Mouse (Mus musculus): ENCODE measurements around the gene Clp1.

The Clp1 gene

DNA sequence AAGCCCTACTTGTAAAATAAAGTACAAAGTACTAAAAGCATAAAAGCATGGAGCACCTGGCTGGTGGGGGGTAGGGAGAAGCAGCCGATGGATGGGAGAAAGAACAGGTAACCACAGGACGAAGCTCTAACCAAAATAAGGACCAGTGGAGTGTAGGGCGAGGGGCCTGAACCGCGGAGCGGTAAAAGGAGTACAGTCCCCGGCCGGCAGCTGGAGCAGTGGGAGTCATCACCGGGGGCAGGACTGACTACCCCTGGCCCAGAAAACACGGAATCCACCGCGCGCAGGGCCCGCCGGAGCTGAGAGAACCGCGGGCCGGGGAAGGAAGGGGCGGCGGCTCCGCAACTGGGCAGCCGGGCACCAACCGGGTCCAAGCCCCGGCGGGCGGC lies 12.7 kb downstream of the Clp1 start:
- DNase-seq (ENCODE audit: low read depth, low spot score) = no peak

DNA sequence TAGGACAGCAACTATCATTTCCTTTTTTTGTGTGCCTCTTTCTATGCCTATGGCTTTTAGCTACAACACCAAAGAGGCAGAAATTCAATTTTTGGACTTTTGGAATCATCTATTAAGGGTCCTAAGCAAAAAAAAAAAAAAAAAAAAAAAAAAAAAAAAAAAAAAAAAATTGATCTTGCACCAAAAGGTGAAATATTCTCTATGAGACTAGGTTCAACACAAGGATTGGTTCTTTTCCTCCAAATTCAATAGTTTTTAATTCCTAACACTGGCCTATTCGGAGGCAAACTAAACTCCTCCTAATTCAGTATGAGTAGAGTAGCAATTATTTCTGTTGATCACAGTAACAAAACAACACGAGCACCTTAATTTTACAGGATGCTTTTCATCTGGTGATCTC lies 15.3 kb downstream of the Clp1 start:
- no peak for DNase-seq (ENCODE audit: low read depth, low spot score)

DNA sequence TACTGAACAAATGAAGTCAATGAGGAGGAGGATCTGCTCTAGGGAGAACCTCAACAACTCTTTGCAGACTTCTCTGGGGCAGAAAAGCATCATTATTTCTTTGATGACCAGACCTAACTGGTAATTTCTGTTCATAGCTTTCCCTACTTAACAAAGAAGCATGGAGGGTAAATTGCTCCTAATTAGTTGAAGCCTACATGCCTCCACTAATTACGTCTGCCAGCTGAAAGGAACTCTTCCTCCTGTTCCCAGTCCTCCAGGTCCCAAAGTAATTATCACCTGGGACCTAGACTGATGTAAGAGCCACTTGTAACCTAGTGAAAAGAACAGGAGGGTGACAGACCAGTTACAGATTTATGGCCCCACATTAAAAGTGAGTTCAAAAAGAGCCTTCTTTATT lies 19.6 kb downstream of the Clp1 start:
- no peak for DNase-seq (ENCODE audit: low read depth, low spot score)

DNA sequence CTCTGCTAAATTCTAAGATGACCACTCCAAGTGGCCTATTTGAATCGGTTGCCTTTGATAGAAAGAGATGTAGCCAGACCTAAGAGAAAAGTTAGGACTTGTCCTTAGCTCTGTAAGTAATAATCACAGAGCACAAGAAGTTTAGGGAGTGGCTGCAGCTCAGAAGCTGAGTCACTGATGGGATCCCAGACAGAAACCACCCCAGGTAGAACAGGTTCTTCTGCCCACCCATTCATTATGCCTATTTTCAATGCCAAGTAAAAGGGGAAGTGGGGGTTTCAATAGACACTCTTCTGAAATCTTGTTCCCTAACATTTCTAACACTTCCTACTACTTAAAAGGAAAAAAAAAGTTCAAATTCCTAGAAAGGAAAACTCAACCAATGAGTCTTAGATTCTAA lies 21.9 kb downstream of the Clp1 start:
- DNase-seq (ENCODE audit: low read depth, low spot score) = no peak

DNA sequence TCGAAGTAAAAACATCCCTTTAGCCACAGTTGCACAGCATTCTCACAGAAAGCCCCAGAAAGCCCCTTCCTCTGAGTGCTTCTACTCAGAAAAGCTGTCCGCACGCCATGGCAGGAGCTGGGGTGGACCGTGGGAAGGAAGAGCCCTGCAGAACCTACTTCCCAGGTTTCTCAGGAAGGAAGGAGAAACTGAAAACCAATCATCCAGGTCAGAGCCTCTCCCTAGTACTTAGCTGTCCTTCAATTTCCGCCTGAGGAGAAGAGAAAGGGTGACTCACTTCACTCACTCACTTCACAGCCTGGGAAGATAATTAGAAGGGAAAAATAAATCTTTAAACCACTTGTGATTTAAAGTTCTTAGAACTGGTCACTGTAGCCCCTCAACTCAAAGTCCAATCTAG lies 22.8 kb downstream of the Clp1 start:
- no peak for DNase-seq (ENCODE audit: low read depth, low spot score)

DNA sequence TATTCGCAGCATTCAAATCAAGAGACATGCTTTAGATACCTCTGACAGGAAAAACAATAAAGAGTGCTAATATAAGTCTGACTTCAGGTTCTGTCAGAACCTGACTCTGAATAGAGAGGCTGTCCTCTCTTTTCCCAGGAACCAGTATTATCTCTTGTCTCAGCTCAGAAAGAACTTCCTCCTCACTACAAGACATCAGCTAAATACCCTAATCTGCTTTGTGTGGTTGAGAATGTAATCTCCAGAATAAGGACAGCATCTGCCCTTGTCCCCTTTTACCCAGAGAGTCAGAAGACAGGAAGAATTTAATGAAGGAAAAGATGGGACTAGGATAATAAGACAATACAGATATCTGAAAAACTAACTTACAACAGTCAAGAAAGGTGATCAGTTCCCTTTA lies 23.7 kb downstream of the Clp1 start:
- no peak for DNase-seq (ENCODE audit: low read depth, low spot score)

DNA sequence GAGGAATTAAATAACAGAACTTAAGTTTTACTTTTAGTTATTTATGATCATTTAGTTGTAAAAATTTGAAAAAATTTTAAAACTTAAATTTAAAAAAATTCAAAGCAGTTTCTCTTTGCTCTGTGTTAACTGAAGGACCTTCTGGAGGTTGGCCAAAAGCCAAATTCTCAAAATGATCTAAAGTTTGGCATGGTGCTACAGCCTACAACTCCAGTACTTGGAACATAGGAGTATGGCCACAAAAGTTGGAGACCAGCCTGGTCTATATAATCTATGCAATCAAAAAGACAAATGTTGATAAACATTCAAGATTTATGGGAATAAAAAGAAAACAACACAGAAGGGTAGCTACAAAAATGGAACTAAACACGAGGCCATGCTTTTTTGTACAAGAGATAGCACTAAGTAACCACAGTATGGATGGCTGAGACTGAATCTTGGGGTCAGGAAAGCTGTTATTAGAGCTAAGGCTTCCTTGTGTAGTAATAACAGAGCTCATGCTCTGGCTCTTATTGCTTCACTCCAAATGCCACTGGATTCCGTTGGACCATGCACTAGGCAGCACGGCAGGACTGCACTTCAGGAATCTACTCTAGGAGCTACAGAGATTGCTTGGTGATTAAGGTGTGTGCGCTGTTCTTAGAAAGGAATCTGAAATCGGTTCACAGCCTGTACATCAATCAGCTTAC lies 32.0 kb downstream of the Clp1 start:
- DNase-seq (ENCODE audit: low read depth, low spot score) = no peak

DNA sequence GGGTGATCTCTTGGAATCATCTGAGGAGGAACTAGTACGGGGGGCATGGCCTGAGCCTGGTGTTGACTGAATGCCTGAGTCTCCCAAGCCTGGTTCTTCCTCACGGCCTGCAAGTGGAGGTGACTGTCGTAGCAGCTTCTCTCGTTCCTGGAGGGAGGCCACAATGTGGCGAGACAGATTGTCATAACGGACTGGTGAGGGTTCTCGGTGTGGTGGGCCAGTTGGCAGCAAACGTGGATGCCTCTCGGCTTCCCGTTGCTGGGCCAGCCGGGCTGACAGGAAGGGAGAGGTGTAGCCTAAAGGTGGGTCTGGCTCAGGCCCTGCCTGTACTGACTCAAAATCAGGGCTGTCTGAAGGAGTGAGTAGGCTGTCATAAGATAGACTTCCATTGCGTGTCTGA lies 37.1 kb downstream of the Clp1 start:
- DNase-seq (ENCODE audit: low read depth, low spot score) = no peak

DNA sequence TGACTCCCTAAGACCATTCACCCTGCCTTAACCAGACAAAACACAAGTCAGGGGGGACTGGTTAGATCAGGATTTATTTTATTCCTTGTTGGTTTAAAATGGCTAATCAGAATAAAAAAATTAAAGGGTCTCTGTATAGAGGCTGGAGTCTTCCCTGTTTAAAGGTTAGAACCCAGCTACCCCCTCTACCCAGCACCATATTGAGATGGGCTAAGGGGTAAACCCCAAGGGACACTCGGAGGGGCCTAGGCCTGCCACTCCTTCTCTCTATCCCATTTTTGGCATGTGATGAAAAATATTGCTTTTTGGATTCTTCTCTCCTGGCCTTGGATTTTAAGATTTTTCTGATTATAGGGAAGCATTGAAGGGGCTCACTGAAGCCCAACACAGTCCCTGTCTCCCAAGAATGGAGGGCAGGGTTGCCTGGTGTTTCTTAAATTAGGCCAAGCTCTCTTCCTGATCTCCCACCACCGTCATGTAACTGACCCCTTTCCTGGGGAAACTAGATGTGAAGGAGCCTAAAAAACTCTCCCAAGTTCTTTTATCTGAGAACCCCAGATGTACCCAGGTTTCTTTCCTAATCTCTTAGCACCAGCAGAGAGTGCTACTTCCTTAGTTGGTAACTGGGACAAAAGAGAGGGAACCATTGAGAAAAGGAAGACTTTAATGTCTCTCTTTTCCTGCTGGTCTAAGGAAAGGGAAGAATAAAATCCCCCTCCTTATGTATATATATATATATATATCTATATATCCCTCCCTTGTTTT lies 38.9 kb downstream of the Clp1 start:
- no peak for DNase-seq (ENCODE audit: low read depth, low spot score)

DNA sequence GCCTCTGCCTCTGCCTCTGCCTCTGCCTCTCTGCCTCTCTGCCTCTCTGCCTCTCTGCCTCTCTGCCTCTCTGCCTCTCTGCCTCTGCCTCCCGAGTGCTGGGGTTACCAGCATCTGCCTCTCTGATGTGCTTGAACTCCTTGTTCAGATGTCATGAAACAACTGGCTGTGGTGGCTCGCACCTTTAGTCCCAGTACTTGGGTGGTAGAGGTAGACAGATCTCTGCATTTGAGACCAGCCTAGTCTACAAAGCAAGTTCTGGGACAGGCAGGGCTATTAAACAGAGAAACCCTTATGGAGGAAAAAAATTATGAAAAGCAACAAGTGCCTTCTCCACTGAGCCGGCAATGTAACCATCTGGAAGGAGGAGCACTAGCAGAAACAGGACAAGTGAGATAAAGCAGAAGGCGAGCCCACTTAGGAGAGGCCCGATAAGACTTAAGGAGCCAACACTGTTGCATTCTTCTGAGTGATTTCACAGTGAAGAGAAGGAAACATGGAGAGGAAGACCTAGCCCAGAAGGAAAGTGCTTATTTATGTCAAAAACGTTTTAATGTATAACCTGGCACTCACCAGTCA lies 44.5 kb downstream of the Clp1 start:
- no peak for DNase-seq (ENCODE audit: low read depth, low spot score)

DNA sequence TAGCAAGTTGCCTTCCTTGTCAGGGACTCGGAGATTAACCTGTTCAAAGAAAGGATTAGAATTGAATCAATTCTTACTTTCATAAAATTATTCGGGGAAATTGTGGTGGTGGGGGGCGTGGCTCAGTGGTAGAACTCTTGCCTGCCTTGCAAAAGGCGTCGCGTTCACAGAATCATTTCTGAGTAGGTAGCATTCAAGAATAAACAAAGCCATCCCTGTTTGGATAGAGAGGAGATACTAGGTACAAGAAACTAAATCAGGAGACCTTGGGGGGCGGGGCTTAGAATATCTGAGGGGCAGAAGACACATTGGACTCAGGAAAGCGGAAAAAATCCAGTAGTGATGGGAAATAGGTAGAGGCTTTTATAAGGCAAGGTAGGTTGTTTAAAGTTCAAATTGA lies 48.1 kb downstream of the Clp1 start, which contains the start of gene Tmx2:
TSS of gene Tmx2 (minus strand) at position 125 of the 400 bp plus-strand sequence.
- peak; percentile 14 for DNase-seq (ENCODE audit: low read depth, low spot score)

DNA sequence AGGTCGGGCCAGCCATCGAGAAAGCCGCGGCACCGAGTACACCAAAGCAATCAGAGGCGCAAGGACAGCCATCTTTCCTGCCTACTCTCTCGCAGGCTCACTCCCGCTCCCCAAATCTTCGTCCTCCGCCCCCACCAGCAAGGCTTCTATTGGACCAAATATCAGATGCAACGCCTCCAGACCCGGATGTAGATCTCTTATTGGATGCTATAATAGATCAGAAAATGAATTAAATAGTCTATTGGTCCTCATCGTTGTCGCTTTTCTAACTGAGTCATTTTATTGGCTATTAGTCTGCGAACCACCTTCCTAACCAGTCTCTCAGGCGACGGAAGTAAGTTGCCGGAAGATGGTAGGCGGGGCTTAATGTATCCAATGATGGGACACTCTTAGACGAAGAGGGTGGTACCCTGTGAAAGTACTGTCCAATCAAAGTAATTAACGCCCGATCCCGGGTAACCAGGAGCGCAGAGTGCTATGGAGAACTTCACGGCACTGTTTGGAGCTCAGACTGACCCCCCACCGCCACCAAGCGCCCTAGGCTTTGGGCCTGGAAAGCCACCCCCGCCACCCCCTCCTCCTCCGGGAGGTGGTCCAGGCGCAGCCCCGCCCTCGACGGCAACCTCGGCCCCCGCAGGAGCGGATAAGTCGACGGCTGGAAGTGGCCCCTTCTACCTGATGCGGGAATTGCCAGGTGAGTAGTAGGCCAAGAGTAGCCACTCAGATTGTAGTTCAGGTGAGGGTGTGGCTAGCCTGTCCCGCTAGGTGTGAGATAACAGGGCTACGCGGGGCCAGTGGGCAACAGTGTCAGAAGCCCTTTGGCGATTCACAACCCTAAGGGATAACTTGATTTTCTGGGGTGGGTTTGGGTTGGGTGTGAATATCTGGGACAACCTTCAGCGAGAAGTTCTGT lies 48.9 kb downstream of the Clp1 start, which contains the start of the genes Gm28635 and Med19:
TSS of gene Gm28635 (minus strand) at position 74 of the 913 bp plus-strand sequence.
TSS of gene Med19 (plus strand) at position 435 of the 913 bp plus-strand sequence.
- DNase-seq (ENCODE audit: low read depth, low spot score) = peak; percentile 99

DNA sequence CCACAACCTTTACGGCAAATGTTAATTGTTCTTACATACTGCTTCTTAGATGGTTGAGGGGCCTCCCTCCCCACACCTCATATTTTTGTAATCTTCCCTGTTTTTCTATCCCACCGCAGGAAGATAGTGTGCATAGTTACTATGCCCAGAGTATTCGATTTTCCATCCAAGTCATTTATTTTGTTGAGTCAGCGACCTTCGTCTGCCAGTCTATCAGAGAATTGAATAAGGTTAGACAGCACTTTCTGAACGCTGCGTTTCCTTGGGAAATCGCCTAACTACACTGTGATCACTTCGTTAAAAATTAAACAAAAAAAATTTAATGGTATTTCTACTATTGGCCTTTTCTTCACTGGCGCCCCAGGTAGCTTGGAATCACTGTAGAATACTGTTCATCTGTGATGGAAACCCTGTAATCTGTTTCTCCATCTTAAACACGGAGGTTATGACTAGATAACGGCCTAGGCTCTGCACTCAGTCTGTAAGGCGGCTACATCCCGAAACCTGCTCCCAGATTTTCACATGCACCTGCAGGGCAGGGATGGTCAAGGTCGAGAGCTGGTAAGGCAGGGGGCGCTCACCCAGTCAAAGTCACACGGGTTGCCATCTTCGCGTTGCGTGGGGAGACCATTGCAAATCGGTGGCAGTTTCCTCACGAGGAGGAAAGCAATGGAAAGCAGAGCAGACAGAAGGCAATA lies 49.7 kb downstream of the Clp1 start:
- DNase-seq (ENCODE audit: low read depth, low spot score) = no peak
